ENCODE assay signal across 12 mouse cellular contexts in genomic region chr5:123975668-123976180, GRCm38 (mm10). TPM values are rescaled to one million over a fixed set of nuclear protein-coding genes. Genes with fewer than 3 reads are reported as not detected.
DNase-seq lines count a peak whose midpoint lies in the region; TF ChIP-seq lines count a peak whose summit lies in the region.
"Had no signal": no experiment of that assay in that cellular context is flagged by ENCODE, and none has a peak within 500 bp of the region (broad histone marks: within the 10 kb centered on the region; RNA-seq: fewer than 3 reads in every experiment).

No protein-coding gene starts in this region.

- no peaks in the 10 kb centered on the region for H3K36me3 ChIP-seq in heart, embryonic 10.5 days
- H3K36me3 ChIP-seq: midbrain, embryonic 12.5 days had no signal

- H3K27me3 ChIP-seq in heart, embryonic 10.5 days (ENCODE audit: insufficient read depth, poor library complexity, severe bottlenecking) = peaks cover 51% of the 10 kb centered on the region

- 51% methylated on average over 6 of the region's 6 CpGs for WGBS in heart, embryonic 10.5 days
- 26% methylated on average over 6 of the region's 6 CpGs for WGBS in bone marrow, adult 2 months

- TF ChIP-seq CTCF in bone marrow, adult 2 months (IDR thresholded peaks at IDR 0.05; ENCODE audit: control insufficient read depth, insufficient read depth, low read length) = no peak

- peak; percentile 28 for DNase-seq in heart, postnatal 4 days
- no peak for DNase-seq in heart, embryonic 10.5 days (ENCODE audit: low spot score)
- peak; percentile 53 to 67 for DNase-seq in kidney, postnatal 25 days
- DNase-seq in lung, postnatal 4 days = peak; percentile 62 to 84
- no peak for DNase-seq in frontal cortex, postnatal 10 days (ENCODE audit: low spot score in 2 of 2)
- no peak for DNase-seq in left cerebral cortex, postnatal 36 days (ENCODE audit: low spot score in 2 of 2)
- no peak for DNase-seq in right cerebral cortex, postnatal 10 days (ENCODE audit: low spot score in 2 of 2)
- DNase-seq: right cerebral cortex, adult 18-20 months had no signal

- H3K9me3 ChIP-seq in heart, embryonic 10.5 days = no peaks in the 10 kb centered on the region
- H3K9me3 ChIP-seq: G1E; midbrain, embryonic 12.5 days had no signal

- H3K4me1 ChIP-seq in heart, embryonic 10.5 days = peaks cover 41% of the 10 kb centered on the region
- peaks cover 14% of the 10 kb centered on the region for H3K4me1 ChIP-seq in bone marrow, adult 2 months (ENCODE audit: control insufficient read depth, insufficient read depth, low read length)

- intact Hi-C loops in left cerebral cortex, postnatal 36 days (cut with DNase I) = loop anchor here (2.0 kb wide), 1 partner anchor 23 kb away; no protein-coding TSS in a partner anchor

- TF ChIP-seq POLR2A in bone marrow, adult 2 months (IDR thresholded peaks at IDR 0.05; ENCODE audit: borderline replicate concordance, control insufficient read depth, low read depth, low read length) = no peak

- no peak overlapping the region for H3K4me3 ChIP-seq in heart, embryonic 10.5 days
- H3K4me3 ChIP-seq in bone marrow, adult 2 months (replicated peaks; ENCODE audit: control insufficient read depth, low read depth, low read length) = peak overlapping the region; percentile 35
- H3K4me3 ChIP-seq: midbrain, embryonic 12.5 days had no signal

- H3K27ac ChIP-seq in heart, embryonic 10.5 days = no peak overlapping the region
- peak overlapping the region; percentile 71 for H3K27ac ChIP-seq in bone marrow, adult 2 months (ENCODE audit: control insufficient read depth, insufficient read depth, low read depth, low read length, poor library complexity)
- H3K27ac ChIP-seq: midbrain, embryonic 12.5 days had no signal

RNA-seq across cellular contexts. Expression of gene Hip1r, which starts 2.3 kb away (rescaled TPM):
- 10 to 100 TPM; 29.6 to 42.2 TPM for total RNA-seq in heart, postnatal 4 days (2021)
- polyA plus RNA-seq in heart, embryonic 10.5 days (2016; fragmentation: Nextera tagmentation; extraction: Ambion mirVana) = 6.5 and 8.4 TPM in 2 replicates
- 25.5 and 53.6 TPM in 2 replicates for polyA plus RNA-seq in bone marrow, adult 2 months (2011; ENCODE audit: insufficient read depth, insufficient read length, low replicate concordance, missing spikeins)
- total RNA-seq in left cerebral cortex, postnatal 36 days (2021) = 10 to 100 TPM; 70.3 to 77.3 TPM

RNA-seq across cellular contexts. Expression of gene Ccdc62, which starts 45.2 kb away (rescaled TPM):
- total RNA-seq in heart, postnatal 4 days (2021) = 1 to 10 TPM; 2.2 TPM
- polyA plus RNA-seq in heart, embryonic 10.5 days (2016; fragmentation: Nextera tagmentation; extraction: Ambion mirVana) = 3.7 and 5.7 TPM in 2 replicates
- 6.0 and 10.6 TPM in 2 replicates for polyA plus RNA-seq in bone marrow, adult 2 months (2011; ENCODE audit: insufficient read depth, insufficient read length, low replicate concordance, missing spikeins)
- total RNA-seq in left cerebral cortex, postnatal 36 days (2021) = 1 to 10 TPM; 2.0 to 4.2 TPM

RNA-seq across cellular contexts. Expression of gene Gm43518, which starts 48.5 kb away (rescaled TPM):
- total RNA-seq in heart, postnatal 4 days (2021) = under 1 TPM in 1 of 2 experiments, not detected in 1; 0.62 TPM
- 2.4 and 2.7 TPM in 2 replicates for polyA plus RNA-seq in heart, embryonic 10.5 days (2016; fragmentation: Nextera tagmentation; extraction: Ambion mirVana)
- 6.9 TPM in 1 of 2 replicates, not detected in the other for polyA plus RNA-seq in bone marrow, adult 2 months (2011; ENCODE audit: insufficient read depth, insufficient read length, low replicate concordance, missing spikeins)
- 1 to 10 TPM in 1 of 2 experiments, under 1 TPM in 1; 0.76 to 1.7 TPM for total RNA-seq in left cerebral cortex, postnatal 36 days (2021)
- polyA plus RNA-seq: G1E; large intestine, adult 2 months had no signal

RNA-seq across cellular contexts. Expression of gene Vps37b, which starts 56.3 kb away (rescaled TPM):
- 10 to 100 TPM; 42.3 to 49.1 TPM for total RNA-seq in heart, postnatal 4 days (2021)
- polyA plus RNA-seq in heart, embryonic 10.5 days (2016; fragmentation: Nextera tagmentation; extraction: Ambion mirVana) = 54.0 and 61.4 TPM in 2 replicates
- 11.3 and 26.1 TPM in 2 replicates for polyA plus RNA-seq in bone marrow, adult 2 months (2011; ENCODE audit: insufficient read depth, insufficient read length, low replicate concordance, missing spikeins)
- 10 to 100 TPM; 45.8 to 51.0 TPM for total RNA-seq in left cerebral cortex, postnatal 36 days (2021)

Comparison
In these comparisons a context has a peak if more than half of its experiments do, and no peak if none do; other contexts are left out.
1. DNase-seq: peak in heart, postnatal 4 days (single experiment), kidney, postnatal 25 days (2 of 2) and lung, postnatal 4 days (2 of 2); none in heart, embryonic 10.5 days (single experiment), frontal cortex, postnatal 10 days (0 of 2), left cerebral cortex, postnatal 36 days (0 of 2) and right cerebral cortex, postnatal 10 days (0 of 2).